Mouse (Mus musculus): ENCODE data around the gene Pglyrp1. TPM values are rescaled to one million over a fixed set of nuclear protein-coding genes. Genes with fewer than 3 reads are reported as not detected.
A peak's percentile ranks its signal among the peaks of the same experiment; 100 is the strongest.

The Pglyrp1 gene
- polyA plus RNA-seq, 1 experiment from 2014 or later: 8.9 TPM

- Histone ChIP-seq H3K27me3 (replicated peaks) (peaks cover 39% of the 10 kb centered on the region), H3K9ac (no peak overlapping the region), H3K4me3 (no peak overlapping the region), H3K4me1 (peaks cover 4% of the 10 kb centered on the region; the same call in 1 of the 2 replicates), H3K27ac (no peak overlapping the region), H3K36me3 (no peaks in the 10 kb centered on the region), H3K4me2 (no peak overlapping the region), H3K9me3 (replicated peaks) (no peaks in the 10 kb centered on the region)
- ATAC-seq: no peak
- 52% methylated on average over 3 of the region's 3 CpGs for WGBS (ENCODE audit: insufficient replicate concordance)
Observed at GRCm38 (mm10) chr7:18917931-18918330, 46.8 kb downstream of the Pglyrp1 start.

GRCm38 (mm10) chr7:18921069-18921468 lies 49.9 kb downstream of the Pglyrp1 start:
- peaks cover 68% of the 10 kb centered on the region for H3K27me3 ChIP-seq (replicated peaks)
- peaks cover 15% of the 10 kb centered on the region for H3K4me1 ChIP-seq
- WGBS (ENCODE audit: insufficient replicate concordance): 2% methylated on average over 12 of the region's 12 CpGs
- H3K27ac ChIP-seq: no peak overlapping the region
- H3K9me3 ChIP-seq (replicated peaks): no peaks in the 10 kb centered on the region
- H3K36me3 ChIP-seq: no peaks in the 10 kb centered on the region
- H3K4me3 ChIP-seq: no peak overlapping the region
- ATAC-seq: peak; percentile 57
- no peak overlapping the region for H3K9ac ChIP-seq
- peak overlapping the region; percentile 21; the same call in 1 of the 2 replicates for H3K4me2 ChIP-seq

DNA sequence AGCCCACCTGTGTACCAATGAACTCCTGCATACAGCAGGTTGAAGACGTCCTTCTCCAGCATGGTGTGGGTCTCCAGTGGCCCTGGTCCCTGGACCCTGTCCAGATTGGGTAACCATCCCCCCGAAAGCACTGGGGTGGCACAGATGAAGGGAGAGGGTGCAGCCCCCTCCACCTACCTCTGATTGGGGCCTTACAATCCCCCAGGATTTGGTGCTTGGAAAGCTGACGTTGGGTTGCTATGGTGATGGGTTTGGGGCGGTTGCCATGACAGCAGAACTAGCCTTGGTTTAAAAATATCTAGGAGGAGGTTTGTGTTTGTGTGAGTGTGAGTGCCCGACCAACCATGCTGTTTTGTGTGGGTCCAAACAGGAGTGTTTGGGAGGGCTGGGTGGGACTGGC lies 51.7 kb downstream of the Pglyrp1 start:
- WGBS (ENCODE audit: insufficient replicate concordance): 32% methylated on average over 5 of the region's 5 CpGs
- H3K4me2 ChIP-seq: no peak overlapping the region
- ATAC-seq: no peak
- H3K27me3 ChIP-seq (replicated peaks): peaks cover 84% of the 10 kb centered on the region
- no peaks in the 10 kb centered on the region for H3K9me3 ChIP-seq (replicated peaks)
- no peak overlapping the region for H3K4me3 ChIP-seq
- H3K36me3 ChIP-seq: no peaks in the 10 kb centered on the region
- H3K9ac ChIP-seq: no peak overlapping the region
- H3K27ac ChIP-seq: no peak overlapping the region
- H3K4me1 ChIP-seq: peaks cover 16% of the 10 kb centered on the region

- no peak overlapping the region for H3K27ac ChIP-seq
- H3K27me3 ChIP-seq (replicated peaks): peaks cover 84% of the 10 kb centered on the region
- no peak overlapping the region for H3K4me2 ChIP-seq
- H3K36me3 ChIP-seq: no peaks in the 10 kb centered on the region
- no peak overlapping the region for H3K9ac ChIP-seq
- no peaks in the 10 kb centered on the region for H3K9me3 ChIP-seq (replicated peaks)
- ATAC-seq: no peak
- peaks cover 16% of the 10 kb centered on the region for H3K4me1 ChIP-seq
- H3K4me3 ChIP-seq: no peak overlapping the region
- WGBS (ENCODE audit: insufficient replicate concordance): 58% methylated on average over 11 of the region's 11 CpGs
Observed at GRCm38 (mm10) chr7:18923267-18923666, 52.1 kb downstream of the Pglyrp1 start.

- H3K27ac ChIP-seq: no peak overlapping the region
- H3K36me3 ChIP-seq: no peaks in the 10 kb centered on the region
- WGBS (ENCODE audit: insufficient replicate concordance): 34% methylated on average over 4 of the region's 4 CpGs
- H3K4me3 ChIP-seq: no peak overlapping the region
- H3K9me3 ChIP-seq (replicated peaks): no peaks in the 10 kb centered on the region
- H3K4me1 ChIP-seq: peaks cover 16% of the 10 kb centered on the region
- ATAC-seq: no peak
- no peak overlapping the region for H3K4me2 ChIP-seq
- H3K27me3 ChIP-seq (replicated peaks): peaks cover 86% of the 10 kb centered on the region
- H3K9ac ChIP-seq: no peak overlapping the region
Observed at GRCm38 (mm10) chr7:18923711-18924191, 52.6 kb downstream of the Pglyrp1 start.

- no peak overlapping the region for H3K9ac ChIP-seq
- 10% methylated on average over 8 of the region's 8 CpGs for WGBS (ENCODE audit: insufficient replicate concordance)
- peaks cover 92% of the 10 kb centered on the region for H3K27me3 ChIP-seq (replicated peaks)
Observed at GRCm38 (mm10) chr7:18924321-18924720, 53.2 kb downstream of the Pglyrp1 start.

GRCm38 (mm10) chr7:18925162-18925938 lies 54.2 kb downstream of the Pglyrp1 start, which contains the start of gene Nova2:
TSS of gene Nova2 (plus strand) at chr7:18925888.
- Histone ChIP-seq H3K4me3 (peak within 1 kb of the TSS; percentile 46), H3K36me3 (no peaks in the 10 kb centered on the region), H3K9ac (peak within 1 kb of the TSS; percentile 55), H3K27ac (no peak within 1 kb of the TSS), H3K4me1 (peaks cover 16% of the 10 kb centered on the region), H3K4me2 (peak within 1 kb of the TSS; percentile 69), H3K27me3 (replicated peaks) (peaks cover 93% of the 10 kb centered on the region), H3K9me3 (replicated peaks) (no peaks in the 10 kb centered on the region)
- ATAC-seq: peak; percentile 83
- WGBS (ENCODE audit: insufficient replicate concordance): 4% methylated on average over 28 of the region's 45 CpGs

More at GRCm38 (mm10) chr7:18924321-18924720, 53.2 kb downstream of the Pglyrp1 start:
- no peaks in the 10 kb centered on the region for H3K9me3 ChIP-seq (replicated peaks)
- H3K27ac ChIP-seq: no peak overlapping the region
- H3K4me2 ChIP-seq: no peak overlapping the region
- no peak for ATAC-seq
- H3K4me3 ChIP-seq: no peak overlapping the region
- peaks cover 16% of the 10 kb centered on the region for H3K4me1 ChIP-seq
- no peaks in the 10 kb centered on the region for H3K36me3 ChIP-seq

DNA sequence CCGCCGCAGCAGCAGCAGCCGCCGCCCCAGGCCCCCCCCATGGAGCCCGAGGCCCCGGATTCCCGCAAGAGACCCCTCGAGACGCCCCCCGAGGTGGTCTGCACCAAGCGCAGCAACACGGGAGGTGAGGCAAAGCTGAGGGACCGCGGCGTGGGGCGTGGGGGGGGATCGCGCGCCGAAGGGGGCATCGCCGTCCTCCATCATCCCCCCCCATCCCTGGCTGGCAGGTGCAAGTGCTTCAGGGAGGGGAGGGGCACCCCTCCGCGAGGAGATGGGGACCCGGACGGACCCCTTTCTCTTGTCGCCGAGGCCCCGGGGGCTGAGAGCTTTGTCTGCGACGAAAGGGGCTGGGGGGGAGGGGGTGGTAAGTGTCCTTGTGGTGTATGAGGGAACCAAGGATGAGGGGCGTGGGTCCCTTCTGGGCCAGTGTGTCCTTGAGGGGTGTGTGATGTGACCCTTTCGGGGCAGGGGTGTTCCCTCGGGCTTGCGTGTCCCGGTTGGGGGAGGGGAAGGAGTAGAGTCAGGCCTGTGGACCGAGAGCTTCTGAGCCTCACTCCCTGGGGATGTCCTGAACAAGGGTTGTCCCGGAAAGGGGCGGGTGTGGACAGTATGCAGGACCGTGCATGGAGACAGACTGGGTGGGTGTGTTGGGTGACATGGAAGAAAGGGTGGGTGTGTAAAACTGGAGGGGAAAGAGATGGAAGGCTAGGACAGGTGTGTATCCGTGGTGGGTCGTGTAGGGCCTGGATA lies 55.1 kb downstream of the Pglyrp1 start:
- Histone ChIP-seq H3K4me2 (peak overlapping the region; percentile 69), H3K4me1 (peaks cover 12% of the 10 kb centered on the region), H3K4me3 (peak overlapping the region; percentile 46), H3K9me3 (replicated peaks) (no peaks in the 10 kb centered on the region), H3K27me3 (replicated peaks) (peaks cover 85% of the 10 kb centered on the region), H3K9ac (peak overlapping the region; percentile 55), H3K27ac (no peak overlapping the region), H3K36me3 (no peaks in the 10 kb centered on the region)
- WGBS (ENCODE audit: insufficient replicate concordance): 7% methylated on average over 38 of the region's 42 CpGs
- peak; percentile 24; the same call in 1 of the 2 replicates for ATAC-seq

- Histone ChIP-seq H3K9ac (no peak overlapping the region), H3K9me3 (replicated peaks) (no peaks in the 10 kb centered on the region), H3K27me3 (replicated peaks) (peaks cover 78% of the 10 kb centered on the region), H3K4me2 (peak overlapping the region; percentile 69; the same call in 1 of the 2 replicates), H3K36me3 (no peaks in the 10 kb centered on the region), H3K4me3 (peak overlapping the region; percentile 46), H3K4me1 (peaks cover 12% of the 10 kb centered on the region), H3K27ac (no peak overlapping the region)
- 42% methylated on average over 6 of the region's 6 CpGs for WGBS (ENCODE audit: insufficient replicate concordance)
- ATAC-seq: no peak
Observed at GRCm38 (mm10) chr7:18926911-18927310, 55.8 kb downstream of the Pglyrp1 start.

DNA sequence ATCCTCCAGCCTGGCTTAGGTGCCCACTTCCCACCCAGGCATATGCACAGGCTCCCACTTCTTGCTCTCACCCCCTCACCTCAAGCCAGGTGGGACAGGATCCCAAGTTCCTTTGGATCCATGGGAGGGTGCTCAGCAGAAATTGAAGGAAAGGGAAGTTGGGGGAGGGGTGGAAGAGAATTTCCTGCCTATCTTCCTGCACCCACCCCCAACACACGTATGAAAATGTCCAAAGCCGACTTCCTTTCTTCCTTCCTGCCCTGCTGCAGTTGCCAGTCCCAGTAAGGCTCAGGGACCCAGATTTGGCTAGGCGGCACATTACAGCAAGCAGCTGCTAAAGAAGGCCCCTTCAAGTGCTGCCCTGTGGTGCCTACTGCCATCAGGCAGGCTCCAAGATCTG lies 56.6 kb downstream of the Pglyrp1 start:
- no peak overlapping the region for H3K4me3 ChIP-seq
- H3K9ac ChIP-seq: no peak overlapping the region
- H3K4me2 ChIP-seq: no peak overlapping the region
- H3K27ac ChIP-seq: no peak overlapping the region
- no peaks in the 10 kb centered on the region for H3K9me3 ChIP-seq (replicated peaks)
- H3K4me1 ChIP-seq: peaks cover 12% of the 10 kb centered on the region
- ATAC-seq: no peak
- 9% methylated on average over 3 of the region's 3 CpGs for WGBS (ENCODE audit: insufficient replicate concordance)
- peaks cover 72% of the 10 kb centered on the region for H3K27me3 ChIP-seq (replicated peaks)
- H3K36me3 ChIP-seq: no peaks in the 10 kb centered on the region

Data from liver, embryonic 12.5 days (tissue).